Mouse (Mus musculus): Measurements from ENCODE around the gene Tmem164. TPM values are rescaled to one million over a fixed set of nuclear protein-coding genes. Genes with fewer than 3 reads are reported as not detected.
"Not testable (repeated sequence)": the region's sequence is repeated elsewhere in the genome, so short reads cannot be mapped to it uniquely, and the experiment has no call there.

Tmem164 gene
- polyA plus RNA-seq (2016; fragmentation: Nextera tagmentation; extraction: Ambion mirVana), result 72.9 and 77.6 TPM in 2 replicates

GRCm38 (mm10) chrX:142681056-142681615 lies at the start of gene Tmem164:
TSS of gene Tmem164 (plus strand) at chrX:142681406.
- no peaks in the 10 kb centered on the region for H3K36me3 ChIP-seq (replicated peaks)
- 11% methylated on average over 35 of the region's 38 CpGs for WGBS
- no peaks in the 10 kb centered on the region for H3K9me3 ChIP-seq
- H3K4me3 ChIP-seq, result peak within 1 kb of the TSS; percentile 69
- peak within 1 kb of the TSS; percentile 94 for H3K27ac ChIP-seq (replicated peaks)
- peaks cover 45% of the 10 kb centered on the region for H3K4me1 ChIP-seq
- peaks cover 94% of the 10 kb centered on the region for H3K27me3 ChIP-seq (replicated peaks; ENCODE audit: low read depth, poor library complexity, severe bottlenecking)
- DNase-seq (ENCODE audit: low spot score), result peak; percentile 88

- not testable (repeated sequence) for H3K27ac ChIP-seq (replicated peaks); H3K4me3 ChIP-seq; H3K9me3 ChIP-seq; H3K36me3 ChIP-seq (replicated peaks); H3K4me1 ChIP-seq
- WGBS, result 24% methylated on average over 19 of the region's 19 CpGs
- peak; percentile 10 for DNase-seq (ENCODE audit: low spot score)
- H3K27me3 ChIP-seq (replicated peaks; ENCODE audit: low read depth, poor library complexity, severe bottlenecking), result peaks cover 52% of the 10 kb centered on the region
Measured at GRCm38 (mm10) chrX:142632990-142633389, 48.2 kb upstream of the Tmem164 start.

GRCm38 (mm10) chrX:142647202-142647601 lies 34.0 kb upstream of the Tmem164 start:
- no peak overlapping the region for H3K4me3 ChIP-seq
- no peak overlapping the region for H3K27ac ChIP-seq (replicated peaks)
- no peak for DNase-seq (ENCODE audit: low spot score)
- H3K36me3 ChIP-seq (replicated peaks), result no peaks in the 10 kb centered on the region
- 63% methylated on average over 1 of the region's 1 CpGs for WGBS
- H3K4me1 ChIP-seq, result no peaks in the 10 kb centered on the region
- H3K9me3 ChIP-seq, result no peaks in the 10 kb centered on the region
- peaks cover 50% of the 10 kb centered on the region for H3K27me3 ChIP-seq (replicated peaks; ENCODE audit: low read depth, poor library complexity, severe bottlenecking)

GRCm38 (mm10) chrX:142650117-142650764 lies 31.0 kb upstream of the Tmem164 start:
- Histone ChIP-seq H3K4me3 (no peak overlapping the region), H3K4me1 (no peaks in the 10 kb centered on the region), H3K27ac (replicated peaks) (no peak overlapping the region), H3K36me3 (replicated peaks) (no peaks in the 10 kb centered on the region), H3K27me3 (replicated peaks; ENCODE audit: low read depth, poor library complexity, severe bottlenecking) (peaks cover 51% of the 10 kb centered on the region), H3K9me3 (no peaks in the 10 kb centered on the region)
- 79% methylated on average over 6 of the region's 6 CpGs for WGBS
- no peak for DNase-seq (ENCODE audit: low spot score)

GRCm38 (mm10) chrX:142664704-142665422 lies 16.3 kb upstream of the Tmem164 start:
- no peaks in the 10 kb centered on the region for H3K9me3 ChIP-seq
- H3K4me1 ChIP-seq, result peaks cover 15% of the 10 kb centered on the region
- H3K36me3 ChIP-seq (replicated peaks), result no peaks in the 10 kb centered on the region
- no peak for DNase-seq (ENCODE audit: low spot score)
- no peak overlapping the region for H3K27ac ChIP-seq (replicated peaks)
- H3K4me3 ChIP-seq, result no peak overlapping the region
- peaks cover 89% of the 10 kb centered on the region for H3K27me3 ChIP-seq (replicated peaks; ENCODE audit: low read depth, poor library complexity, severe bottlenecking)
- 77% methylated on average over 4 of the region's 4 CpGs for WGBS

- no peak overlapping the region for H3K27ac ChIP-seq (replicated peaks)
- peaks cover 16% of the 10 kb centered on the region for H3K4me1 ChIP-seq
- DNase-seq (ENCODE audit: low spot score), result no peak
- H3K36me3 ChIP-seq (replicated peaks), result no peaks in the 10 kb centered on the region
- peaks cover 90% of the 10 kb centered on the region for H3K27me3 ChIP-seq (replicated peaks; ENCODE audit: low read depth, poor library complexity, severe bottlenecking)
- H3K9me3 ChIP-seq, result no peaks in the 10 kb centered on the region
- H3K4me3 ChIP-seq, result no peak overlapping the region
Measured at GRCm38 (mm10) chrX:142665423-142665805, 15.8 kb upstream of the Tmem164 start.

- WGBS, result 66% methylated on average over 9 of the region's 9 CpGs
- Histone ChIP-seq H3K36me3 (replicated peaks) (no peaks in the 10 kb centered on the region), H3K4me3 (no peak overlapping the region), H3K27me3 (replicated peaks; ENCODE audit: low read depth, poor library complexity, severe bottlenecking) (peaks cover 82% of the 10 kb centered on the region), H3K9me3 (no peaks in the 10 kb centered on the region), H3K27ac (replicated peaks) (peak overlapping the region; percentile 70), H3K4me1 (peaks cover 16% of the 10 kb centered on the region)
- DNase-seq (ENCODE audit: low spot score), result no peak
Measured at GRCm38 (mm10) chrX:142669312-142670091, 11.7 kb upstream of the Tmem164 start.

GRCm38 (mm10) chrX:142670121-142670520 lies 11.1 kb upstream of the Tmem164 start:
- Histone ChIP-seq H3K27ac (replicated peaks) (peak overlapping the region; percentile 70), H3K4me1 (peaks cover 16% of the 10 kb centered on the region), H3K36me3 (replicated peaks) (no peaks in the 10 kb centered on the region), H3K27me3 (replicated peaks; ENCODE audit: low read depth, poor library complexity, severe bottlenecking) (peaks cover 79% of the 10 kb centered on the region), H3K9me3 (no peaks in the 10 kb centered on the region), H3K4me3 (no peak overlapping the region)
- WGBS, result 42% methylated on average over 3 of the region's 3 CpGs
- peak; percentile 12 for DNase-seq (ENCODE audit: low spot score)

- peaks cover 16% of the 10 kb centered on the region for H3K4me1 ChIP-seq
- no peaks in the 10 kb centered on the region for H3K9me3 ChIP-seq
- H3K36me3 ChIP-seq (replicated peaks), result no peaks in the 10 kb centered on the region
- WGBS, result 68% methylated on average over 1 of the region's 1 CpGs
- H3K4me3 ChIP-seq, result no peak overlapping the region
- no peak for DNase-seq (ENCODE audit: low spot score)
- H3K27me3 ChIP-seq (replicated peaks; ENCODE audit: low read depth, poor library complexity, severe bottlenecking), result peaks cover 78% of the 10 kb centered on the region
- H3K27ac ChIP-seq (replicated peaks), result no peak overlapping the region
Measured at GRCm38 (mm10) chrX:142671141-142671540, 10.1 kb upstream of the Tmem164 start.

- peaks cover 16% of the 10 kb centered on the region for H3K4me1 ChIP-seq
- 90% methylated on average over 1 of the region's 1 CpGs for WGBS
- H3K36me3 ChIP-seq (replicated peaks), result no peaks in the 10 kb centered on the region
- no peak overlapping the region for H3K4me3 ChIP-seq
- no peak overlapping the region for H3K27ac ChIP-seq (replicated peaks)
- no peak for DNase-seq (ENCODE audit: low spot score)
- no peaks in the 10 kb centered on the region for H3K9me3 ChIP-seq
- peaks cover 78% of the 10 kb centered on the region for H3K27me3 ChIP-seq (replicated peaks; ENCODE audit: low read depth, poor library complexity, severe bottlenecking)
Measured at GRCm38 (mm10) chrX:142672701-142673100, 8.5 kb upstream of the Tmem164 start.

- Histone ChIP-seq H3K9me3 (no peaks in the 10 kb centered on the region), H3K4me3 (no peak overlapping the region), H3K27me3 (replicated peaks; ENCODE audit: low read depth, poor library complexity, severe bottlenecking) (peaks cover 78% of the 10 kb centered on the region), H3K4me1 (peaks cover 8% of the 10 kb centered on the region), H3K36me3 (replicated peaks) (no peaks in the 10 kb centered on the region), H3K27ac (replicated peaks) (no peak overlapping the region)
- WGBS, result 48% methylated on average over 3 of the region's 3 CpGs
- DNase-seq (ENCODE audit: low spot score), result no peak
Measured at GRCm38 (mm10) chrX:142677193-142677592, 4.0 kb upstream of the Tmem164 start.

All from embryonic facial prominence, embryonic 10.5 days (tissue).